Mouse (Mus musculus) skeletal muscle tissue, postnatal 0 days (tissue): ENCODE results near the gene Pter. TPM values are rescaled to one million over a fixed set of nuclear protein-coding genes. Genes with fewer than 3 reads are reported as not detected.

Experiments used
- polyA plus RNA-seq: library from polyadenylated mRNA; unstranded; fragments of >200 nt; fragmentation: Nextera tagmentation; extraction: Ambion mirVana; gene quantifications from 2 replicates; pipeline ENCODE4 v1.2.1, GENCODE M21; 2015

Gene Pter
- polyA plus RNA-seq: 13.3 and 15.0 TPM in 2 replicates

GRCm38 (mm10) chr2:12923804-12924591, at the start of gene Pter:
Gene Pter (plus strand): TSS chr2:12924041.

GRCm38 (mm10) chr2:13011472-13011871, 87.6 kb downstream of the Pter start, which contains the start of gene C1ql3:
Gene C1ql3 (minus strand): TSS chr2:13011806.

Other genes with a start within 250 kb of the Pter start
- gene C1ql3, start 87.8 kb downstream of the Pter start, polyA plus RNA-seq: 1.7 and 1.9 TPM in 2 replicates